Comparison of ENCODE assay signal across 8 mouse cellular contexts in the genomic region with DNA sequence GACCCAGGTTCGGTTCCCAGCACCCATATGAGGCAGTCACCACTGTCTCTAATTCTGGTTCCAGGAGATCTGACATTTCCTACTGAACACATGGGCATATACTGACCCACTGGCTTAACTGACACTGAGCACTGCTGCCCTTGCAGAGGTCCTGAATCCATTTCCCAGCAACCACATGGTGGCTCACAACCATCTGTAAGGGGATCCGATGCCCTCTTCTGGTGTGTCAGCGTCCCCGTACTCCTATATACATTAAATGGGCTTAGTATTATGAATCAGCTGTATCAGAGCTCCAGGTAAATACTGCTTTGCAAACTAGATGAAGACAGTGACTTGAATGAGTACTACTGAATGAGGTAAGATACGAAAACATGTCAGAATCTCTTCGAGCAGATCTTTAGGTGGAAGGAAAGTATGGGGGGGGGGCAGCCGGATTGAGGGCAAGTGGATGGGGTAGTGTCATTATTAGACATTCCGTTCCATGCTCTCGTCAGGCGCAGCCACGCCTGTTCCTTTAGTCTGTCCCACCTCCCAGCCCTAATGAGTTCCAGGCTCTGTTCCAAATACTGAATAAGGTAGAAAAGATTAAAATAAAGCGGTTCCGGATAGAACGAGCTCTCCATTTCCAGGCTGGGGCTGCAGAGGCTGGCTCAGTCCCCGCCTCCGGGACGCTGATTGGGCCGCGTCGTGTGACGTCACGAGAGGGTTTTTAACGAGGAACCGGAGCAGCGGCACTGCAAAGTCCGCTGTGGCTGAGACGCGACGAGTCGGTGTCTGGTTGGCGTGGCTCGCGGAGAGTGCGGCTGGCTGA. TPM values are rescaled to one million over a fixed set of nuclear protein-coding genes. Genes with fewer than 3 reads are reported as not detected.
A peak's percentile ranks its signal among the peaks of the same experiment; 100 is the strongest.
DNase-seq lines count a peak whose midpoint lies in the region; ATAC-seq and TF ChIP-seq lines count a peak whose summit lies in the region.

A gene (plus strand): TSS at position 717 of the 811 bp plus-strand sequence.

- no peaks in the 10 kb centered on the region for H3K9me3 ChIP-seq in CH12.LX (replicated peaks; ENCODE audit: low read length)
- no peaks in the 10 kb centered on the region for H3K9me3 ChIP-seq in forebrain, embryonic 13.5 days (replicated peaks)
- no peaks in the 10 kb centered on the region for H3K9me3 ChIP-seq in liver, postnatal 0 days (ENCODE audit: low read length)
- no peaks in the 10 kb centered on the region for H3K9me3 ChIP-seq in neural tube, embryonic 14.5 days (ENCODE audit: control insufficient read depth, low read length)

- no peaks in the 10 kb centered on the region for H3K36me3 ChIP-seq in CH12.LX (replicated peaks in 1 of 2; ENCODE audit: control insufficient read depth in 1 of 2, insufficient read depth in 1 of 2, low read length in 1 of 2)
- H3K36me3 ChIP-seq in forebrain, embryonic 13.5 days (ENCODE audit: poor library complexity, severe bottlenecking): no peaks in the 10 kb centered on the region
- peaks cover 4% of the 10 kb centered on the region; the same call in 1 of the 2 replicates for H3K36me3 ChIP-seq in liver, postnatal 0 days (replicated peaks; ENCODE audit: insufficient read depth, low read length)
- H3K36me3 ChIP-seq in neural tube, embryonic 14.5 days (ENCODE audit: control insufficient read depth, insufficient read depth, low read length): no peaks in the 10 kb centered on the region

- DNase-seq in CH12.LX (ENCODE audit: extremely low read depth): peak; percentile 94
- DNase-seq in c-Kit-positive CD71-positive TER-119-positive erythroid progenitor cells, embryonic 14.5 days (ENCODE audit: low spot score): peak; percentile 92
- DNase-seq in heart, postnatal 10 days: peak; percentile 97 to 98
- peak; percentile 85 for DNase-seq in large intestine, adult 2 months (ENCODE audit: low read depth, low spot score)
- peak; percentile 95 for DNase-seq in liver, postnatal 0 days
- peak; percentile 98 for DNase-seq in testis, postnatal 10 days (ENCODE audit: low spot score)

- peak within 1 kb of the TSS; percentile 55 for H3K9ac ChIP-seq in CH12.LX (ENCODE audit: insufficient read depth, low read depth)
- H3K9ac ChIP-seq in forebrain, embryonic 13.5 days: peak within 1 kb of the TSS; percentile 86
- peak within 1 kb of the TSS; percentile 75 for H3K9ac ChIP-seq in liver, postnatal 0 days (replicated peaks)
- peak within 1 kb of the TSS; percentile 63 for H3K9ac ChIP-seq in neural tube, embryonic 14.5 days (replicated peaks; ENCODE audit: low read depth, low read length)

- no peaks in the 10 kb centered on the region for H3K79me2 ChIP-seq in CH12.LX (replicated peaks; ENCODE audit: control insufficient read depth, extremely low read depth, insufficient read depth, poor library complexity, severe bottlenecking)

- H3K4me2 ChIP-seq in CH12.LX (ENCODE audit: insufficient read depth, low read depth, poor library complexity, severe bottlenecking): peak within 1 kb of the TSS; percentile 73
- H3K4me2 ChIP-seq in forebrain, embryonic 13.5 days: peak within 1 kb of the TSS; percentile 84
- H3K4me2 ChIP-seq in liver, postnatal 0 days (ENCODE audit: low read depth, low read length): peak within 1 kb of the TSS; percentile 89
- H3K4me2 ChIP-seq in neural tube, embryonic 14.5 days (ENCODE audit: low read depth, low read length): peak within 1 kb of the TSS; percentile 69

- TF ChIP-seq EP300 in CH12.LX (IDR thresholded peaks at IDR 0.05; ENCODE audit: low read length): no peak
- TF ChIP-seq EP300 in liver, postnatal 0 days (IDR thresholded peaks at IDR 0.05; ENCODE audit: low read depth): peak; percentile 42

- H3K27ac ChIP-seq in CH12.LX (ENCODE audit: insufficient read depth, low read depth): no peak within 1 kb of the TSS
- H3K27ac ChIP-seq in forebrain, embryonic 13.5 days: peak within 1 kb of the TSS; percentile 83
- H3K27ac ChIP-seq in liver, postnatal 0 days (ENCODE audit: low read depth): peak within 1 kb of the TSS; percentile 60
- peak within 1 kb of the TSS; percentile 83 for H3K27ac ChIP-seq in neural tube, embryonic 14.5 days (ENCODE audit: low read depth, low read length)

- intact Hi-C loops in heart, postnatal 10 days (cut with DNase I): no loop called here

- H3K4me3 ChIP-seq in CH12.LX (replicated peaks in 1 of 3; ENCODE audit: low read depth in 2 of 3, low read length in 2 of 3, poor library complexity in 1 of 3): peak within 1 kb of the TSS; percentile 50 to 72 (median 55)
- peak within 1 kb of the TSS; percentile 68 for H3K4me3 ChIP-seq in forebrain, embryonic 13.5 days
- H3K4me3 ChIP-seq in liver, postnatal 0 days (ENCODE audit: low read depth, low read length): peak within 1 kb of the TSS; percentile 62
- H3K4me3 ChIP-seq in neural tube, embryonic 14.5 days (ENCODE audit: low read depth, low read length): peak within 1 kb of the TSS; percentile 48

- in situ Hi-C loops in CH12.LX (cut with MboI; ENCODE audit: low pct_ligation_motif_present, low pct_unique_long_range_greater_than_20kb, low sequenced_read_pairs): loop anchor here (5.0 kb wide), 1 partner anchor 67 kb away; a partner anchor contains a TSS

- H3K4me1 ChIP-seq in CH12.LX (ENCODE audit: control insufficient read depth in 1 of 2, insufficient read depth in 2 of 2): peaks cover 8 to 14% of the 10 kb centered on the region in 2 experiments; a peak in 3 of 4 replicates
- H3K4me1 ChIP-seq in forebrain, embryonic 13.5 days: peaks cover 41% of the 10 kb centered on the region
- peaks cover 37% of the 10 kb centered on the region for H3K4me1 ChIP-seq in liver, postnatal 0 days (ENCODE audit: insufficient read depth)
- H3K4me1 ChIP-seq in neural tube, embryonic 14.5 days (ENCODE audit: control insufficient read depth, insufficient read depth, low read length): no peaks in the 10 kb centered on the region

- TF ChIP-seq CTCF in CH12.LX (conservative IDR thresholded peaks at IDR 0.05 in 1 of 2, IDR thresholded peaks at IDR 0.05 in 1 of 2; ENCODE audit: low read depth in 2 of 2, low read length in 2 of 2): peak in 1 of 2 experiments; percentile 60; a peak in 2 of 4 replicates
- 0 out of 2 replicates have a peak, but pooled peaks have one; percentile 18 for TF ChIP-seq CTCF in liver, postnatal 0 days (IDR thresholded peaks at IDR 0.05; ENCODE audit: low read depth)

- peak; percentile 97 for ATAC-seq in forebrain, embryonic 13.5 days
- ATAC-seq in liver, postnatal 0 days: peak; percentile 81
- peak; percentile 95 for ATAC-seq in neural tube, embryonic 14.5 days (ENCODE audit: low read depth)

- WGBS in forebrain, embryonic 13.5 days: 7% methylated on average over 34 of the region's 34 CpGs
- 6% methylated on average over 34 of the region's 34 CpGs for WGBS in large intestine, adult 2 months
- 7% methylated on average over 34 of the region's 34 CpGs for WGBS in liver, postnatal 0 days (ENCODE audit: insufficient replicate concordance)
- WGBS in neural tube, embryonic 14.5 days: 7% methylated on average over 34 of the region's 34 CpGs

- TF ChIP-seq POLR2A in CH12.LX (IDR thresholded peaks at IDR 0.05; ENCODE audit: low read depth, low read length): peak; percentile 100

- dilution Hi-C loops in CH12.LX (cut with MboI; ENCODE audit: extremely low pct_ligation_motif_present, extremely low pct_unique_long_range_greater_than_20kb, low sequenced_read_pairs): no loop called here

- no peak; the same call in 1 of the 2 replicates for TF ChIP-seq RAD21 in CH12.LX (IDR thresholded peaks at IDR 0.05; ENCODE audit: low read depth, low read length)

- peaks cover 60% of the 10 kb centered on the region for H3K27me3 ChIP-seq in CH12.LX (replicated peaks)
- peaks cover 13% of the 10 kb centered on the region for H3K27me3 ChIP-seq in forebrain, embryonic 13.5 days
- no peaks in the 10 kb centered on the region for H3K27me3 ChIP-seq in liver, postnatal 0 days (ENCODE audit: insufficient read depth, low read length)
- no peaks in the 10 kb centered on the region for H3K27me3 ChIP-seq in neural tube, embryonic 14.5 days (ENCODE audit: control insufficient read depth, insufficient read depth, low read length)

TF ChIP-seq in CH12.LX, 34 proteins besides CTCF, POLR2A, EP300 and RAD21 (continues in another document):
- TF ChIP-seq MEF2A (IDR thresholded peaks at IDR 0.05; ENCODE audit: borderline replicate concordance, low read depth, low read length): 0 out of 2 replicates have a peak, but pooled peaks have one; percentile 27
- TF ChIP-seq TBP (conservative IDR thresholded peaks at IDR 0.05; ENCODE audit: low read depth, low read length): peak; percentile 96
- peak; percentile 54 for TF ChIP-seq MAZ (IDR thresholded peaks at IDR 0.05; ENCODE audit: low read depth, low read length)
- peak; percentile 62; the same call in 1 of the 2 replicates for TF ChIP-seq ELF1 (IDR thresholded peaks at IDR 0.05; ENCODE audit: low read depth, low read length)
- TF ChIP-seq MYC (IDR thresholded peaks at IDR 0.05; ENCODE audit: low read depth, low read length): 0 out of 2 replicates have a peak, but pooled peaks have one; percentile 50
- TF ChIP-seq GABPA (IDR thresholded peaks at IDR 0.05; ENCODE audit: insufficient replicate concordance, low read depth, low read length): no peak
- TF ChIP-seq NELFE (IDR thresholded peaks at IDR 0.05; ENCODE audit: low read depth, low read length): peak; percentile 99
- TF ChIP-seq MAX (IDR thresholded peaks at IDR 0.05; ENCODE audit: low read length): peak; percentile 34; the same call in 1 of the 2 replicates
- TF ChIP-seq RCOR1 (conservative IDR thresholded peaks at IDR 0.05; ENCODE audit: low read depth, low read length): no peak
- no peak for TF ChIP-seq ZNF384 (IDR thresholded peaks at IDR 0.05; ENCODE audit: low read depth, low read length)
- TF ChIP-seq ZMIZ1 (IDR thresholded peaks at IDR 0.05; ENCODE audit: low read depth, low read length): peak; percentile 97
- TF ChIP-seq JUND (conservative IDR thresholded peaks at IDR 0.05; ENCODE audit: low read depth, low read length): no peak
- peak; percentile 15; the same call in 1 of the 2 replicates for TF ChIP-seq HCFC1 (IDR thresholded peaks at IDR 0.05; ENCODE audit: low read depth, low read length)
- TF ChIP-seq USF1 (IDR thresholded peaks at IDR 0.05; ENCODE audit: low read depth, low read length): 0 out of 2 replicates have a peak, but pooled peaks have one; percentile 4
- TF ChIP-seq ETS1 (conservative IDR thresholded peaks at IDR 0.05; ENCODE audit: low read depth, low read length): 0 out of 2 replicates have a peak, but pooled peaks have one; percentile 5
- TF ChIP-seq ZKSCAN1 (IDR thresholded peaks at IDR 0.05; ENCODE audit: borderline replicate concordance, low read depth, low read length): no peak

RNA-seq across cellular contexts. Expression of the gene that starts here (rescaled TPM):
- total RNA-seq in CH12.LX (2012; rRNA removed) (0.81 and 1.1 TPM in 2 replicates), CH12.LX (2014; rRNA removed) (0.59 and 0.68 TPM in 2 replicates)
- polyA plus RNA-seq in CH12.LX (2012; ENCODE audit: insufficient read length, low read depth): 1.1 and 1.2 TPM in 2 replicates
- 32.5 and 40.6 TPM in 2 replicates for polyA plus RNA-seq in forebrain, embryonic 13.5 days (2015; fragmentation: Nextera tagmentation; extraction: Ambion mirVana)
- total RNA-seq in heart, postnatal 10 days (2021): 10 to 100 TPM; 22.6 to 27.5 TPM
- polyA plus RNA-seq in large intestine, adult 2 months (2012; rRNA removed): 26.3 and 36.9 TPM in 2 replicates
- 3.4 and 4.1 TPM in 2 replicates for polyA plus RNA-seq in liver, postnatal 0 days (2015; fragmentation: Nextera tagmentation; extraction: Ambion mirVana)
- 6.0 and 7.5 TPM in 2 replicates for polyA plus RNA-seq in neural tube, embryonic 14.5 days (2014; fragmentation: Nextera tagmentation; extraction: Ambion mirVana)

Comparison
In these comparisons a context has a peak if more than half of its experiments do, and no peak if none do; other contexts are left out.
1. RNA of the gene that starts here (total RNA-seq): 22.6 to 27.5 TPM in heart, postnatal 10 days; 0.59 to 1.1 TPM in CH12.LX; every median in the first group is over 10 times any median in the second.
2. Peak in every context shown above with its lines, with median percentiles within 50 percentile points of each other: DNase-seq, H3K4me2 ChIP-seq, H3K4me3 ChIP-seq, H3K9ac ChIP-seq and ATAC-seq.